Mouse (Mus musculus): ENCODE data around the gene Tbc1d21.
A peak's percentile ranks its signal among the peaks of the same experiment; 100 is the strongest.

The Tbc1d21 gene

GRCm38 (mm10) chr9:58370355-58370754 is at the start of gene Tbc1d21:
TSS of gene Tbc1d21 (minus strand) at chr9:58370455.
- DNase-seq (ENCODE audit: low spot score) = no peak

GRCm38 (mm10) chr9:58411556-58411955 is 41.3 kb upstream of the Tbc1d21 start:
- no peak for DNase-seq (ENCODE audit: low spot score)

- no peak for DNase-seq (ENCODE audit: low spot score)
Measured at GRCm38 (mm10) chr9:58410057-58410735, 39.9 kb upstream of the Tbc1d21 start.

GRCm38 (mm10) chr9:58409247-58409646 is 39.0 kb upstream of the Tbc1d21 start:
- no peak for DNase-seq (ENCODE audit: low spot score)

GRCm38 (mm10) chr9:58404412-58404811 is 34.2 kb upstream of the Tbc1d21 start:
- DNase-seq (ENCODE audit: low spot score) = no peak

GRCm38 (mm10) chr9:58401371-58402082 is 31.3 kb upstream of the Tbc1d21 start:
- no peak for DNase-seq (ENCODE audit: low spot score)

- no peak for DNase-seq (ENCODE audit: low spot score)
Measured at GRCm38 (mm10) chr9:58399609-58400008, 29.4 kb upstream of the Tbc1d21 start.

- DNase-seq (ENCODE audit: low spot score) = no peak
Measured at GRCm38 (mm10) chr9:58394605-58395004, 24.4 kb upstream of the Tbc1d21 start.

- DNase-seq (ENCODE audit: low spot score) = no peak
Measured at GRCm38 (mm10) chr9:58393875-58394274, 23.6 kb upstream of the Tbc1d21 start.

- no peak for DNase-seq (ENCODE audit: low spot score)
Measured at GRCm38 (mm10) chr9:58388381-58388780, 18.1 kb upstream of the Tbc1d21 start.

GRCm38 (mm10) chr9:58378878-58379277 is 8.6 kb upstream of the Tbc1d21 start:
- DNase-seq (ENCODE audit: low spot score) = no peak

GRCm38 (mm10) chr9:58373912-58374431 is 3.7 kb upstream of the Tbc1d21 start:
- no peak for DNase-seq (ENCODE audit: low spot score)

- no peak for DNase-seq (ENCODE audit: low spot score)
Measured at GRCm38 (mm10) chr9:58371914-58372313, 1.7 kb upstream of the Tbc1d21 start.

GRCm38 (mm10) chr9:58369644-58370043 is 611 bp downstream of the Tbc1d21 start:
- DNase-seq (ENCODE audit: low spot score) = peak; percentile 39

- DNase-seq (ENCODE audit: low spot score) = no peak
Measured at GRCm38 (mm10) chr9:58364325-58364724, 5.9 kb downstream of the Tbc1d21 start.

GRCm38 (mm10) chr9:58361956-58362355 is 8.3 kb downstream of the Tbc1d21 start:
- no peak for DNase-seq (ENCODE audit: low spot score)

- no peak for DNase-seq (ENCODE audit: low spot score)
Measured at GRCm38 (mm10) chr9:58361373-58361772, 8.9 kb downstream of the Tbc1d21 start.

- no peak for DNase-seq (ENCODE audit: low spot score)
Measured at GRCm38 (mm10) chr9:58355262-58356050, 14.8 kb downstream of the Tbc1d21 start.

GRCm38 (mm10) chr9:58354701-58355100 is 15.6 kb downstream of the Tbc1d21 start:
- DNase-seq (ENCODE audit: low spot score) = no peak

GRCm38 (mm10) chr9:58353224-58353623 is 17.0 kb downstream of the Tbc1d21 start:
- no peak for DNase-seq (ENCODE audit: low spot score)

- no peak for DNase-seq (ENCODE audit: low spot score)
Measured at GRCm38 (mm10) chr9:58347795-58348194, 22.5 kb downstream of the Tbc1d21 start.

- no peak for DNase-seq (ENCODE audit: low spot score)
Measured at GRCm38 (mm10) chr9:58346498-58346897, 23.8 kb downstream of the Tbc1d21 start.

GRCm38 (mm10) chr9:58345963-58346362 is 24.3 kb downstream of the Tbc1d21 start:
- DNase-seq (ENCODE audit: low spot score) = no peak
